ENCODE assay signal across 28 mouse cellular contexts in the genomic region with DNA sequence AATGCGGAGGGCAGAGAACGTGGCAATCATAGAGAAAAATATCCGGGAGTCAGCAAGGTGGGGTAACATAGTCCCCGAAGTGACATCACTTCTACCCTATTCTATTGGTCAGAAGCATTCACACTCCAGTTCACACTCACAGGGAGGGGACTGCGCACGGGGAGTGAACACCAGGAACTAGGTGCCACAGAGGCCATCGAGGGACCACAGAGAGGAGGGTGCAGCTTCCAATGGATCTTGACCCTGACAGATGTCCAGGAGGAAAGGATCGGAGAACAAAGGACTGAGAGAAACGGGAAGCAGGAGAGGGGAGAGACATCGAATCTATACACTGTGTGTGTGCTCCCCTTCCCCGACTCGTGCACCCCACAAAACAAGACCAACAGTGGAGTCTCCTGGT. TPM values are rescaled to one million over a fixed set of nuclear protein-coding genes. Genes with fewer than 3 reads are reported as not detected.
DNase-seq lines count a peak whose midpoint lies in the region; ATAC-seq lines count a peak whose summit lies in the region.
"Had no signal": no experiment of that assay in that cellular context is flagged by ENCODE, and none has a peak within 500 bp of the region (broad histone marks: within the 10 kb centered on the region; RNA-seq: fewer than 3 reads in every experiment).

No protein-coding gene starts in this region.

- H3K4me1 ChIP-seq in midbrain, embryonic 10.5 days, result peaks cover 37% of the 10 kb centered on the region
- H3K4me1 ChIP-seq in midbrain, embryonic 15.5 days, result peaks cover 28% of the 10 kb centered on the region
- H3K4me1 ChIP-seq in forebrain, embryonic 12.5 days, result peaks cover 39% of the 10 kb centered on the region
- peaks cover 39% of the 10 kb centered on the region for H3K4me1 ChIP-seq in limb, embryonic 10.5 days

- H3K9me3 ChIP-seq in midbrain, embryonic 10.5 days (replicated peaks), result peaks cover 13% of the 10 kb centered on the region
- H3K9me3 ChIP-seq in midbrain, embryonic 15.5 days, result no peaks in the 10 kb centered on the region
- H3K9me3 ChIP-seq in forebrain, embryonic 12.5 days, result 0 out of 2 replicates have a peak, but pooled peaks cover 3% of the 10 kb centered on the region
- H3K9me3 ChIP-seq in limb, embryonic 10.5 days (replicated peaks), result no peaks in the 10 kb centered on the region
- H3K9me3 ChIP-seq: intestine, embryonic 15.5 days; kidney, embryonic 15.5 days had no signal

- no peak overlapping the region for H3K4me3 ChIP-seq in midbrain, embryonic 10.5 days
- H3K4me3 ChIP-seq in midbrain, embryonic 15.5 days, result no peak overlapping the region
- H3K4me3 ChIP-seq in forebrain, embryonic 12.5 days (replicated peaks), result no peak overlapping the region
- no peak overlapping the region for H3K4me3 ChIP-seq in limb, embryonic 10.5 days
- H3K4me3 ChIP-seq: heart, adult 2 months; intestine, embryonic 15.5 days; kidney, embryonic 15.5 days; left cerebral cortex, adult 2 months; myocyte had no signal

- DNase-seq in cerebellum, adult 11-12 months, result peak; percentile 1
- DNase-seq in midbrain, embryonic 10.5 days (ENCODE audit: low spot score), result no peak
- DNase-seq in limb, embryonic 10.5 days (ENCODE audit: low spot score), result peak; percentile 28
- no peak for DNase-seq in right cerebral cortex, adult 18-20 months
- DNase-seq in cerebellum, postnatal 4 days (ENCODE audit: low spot score in 2 of 2), result no peak
- DNase-seq: adrenal gland, adult 8-10 months; cerebellum, adult 18-20 months; cerebellum, postnatal 25 days; heart, postnatal 4 days; kidney, postnatal 4 days; layer of hippocampus, adult 9-11 months; left cerebral cortex, postnatal 4 days; lung, embryonic 14.5 days; lung, postnatal 36 days; right cerebral cortex, postnatal 4 days; thymus, postnatal 25 days had no signal

- no peak for ATAC-seq in cerebellum, adult (ENCODE audit: insufficient number of reproducible peaks, low FRiP score, low TSS enrichment)
- no peak for ATAC-seq in midbrain, embryonic 15.5 days (replicated peaks)
- no peak for ATAC-seq in forebrain, embryonic 12.5 days (ENCODE audit: low FRiP score)
- ATAC-seq: Patski had no signal

- H3K9ac ChIP-seq in midbrain, embryonic 15.5 days, result no peak overlapping the region
- H3K9ac ChIP-seq in forebrain, embryonic 12.5 days, result peak overlapping the region; percentile 29
- H3K9ac ChIP-seq: intestine, embryonic 15.5 days; kidney, embryonic 15.5 days; lung, embryonic 14.5 days had no signal

- peak overlapping the region; percentile 52; the same call in 1 of the 2 replicates for H3K27ac ChIP-seq in midbrain, embryonic 10.5 days (replicated peaks)
- H3K27ac ChIP-seq in midbrain, embryonic 15.5 days, result no peak overlapping the region
- peak overlapping the region; percentile 87 for H3K27ac ChIP-seq in forebrain, embryonic 12.5 days
- no peak overlapping the region for H3K27ac ChIP-seq in limb, embryonic 10.5 days
- H3K27ac ChIP-seq: heart, adult 2 months; intestine, embryonic 15.5 days; kidney, embryonic 15.5 days; left cerebral cortex, adult 2 months had no signal

- WGBS in midbrain, embryonic 10.5 days, result 61% methylated on average over 12 of the region's 12 CpGs
- WGBS in midbrain, embryonic 15.5 days, result 49% methylated on average over 12 of the region's 12 CpGs
- WGBS in forebrain, embryonic 12.5 days, result 49% methylated on average over 12 of the region's 12 CpGs
- WGBS in limb, embryonic 10.5 days, result 62% methylated on average over 12 of the region's 12 CpGs

- H3K36me3 ChIP-seq in midbrain, embryonic 10.5 days, result no peaks in the 10 kb centered on the region
- H3K36me3 ChIP-seq in midbrain, embryonic 15.5 days (replicated peaks), result no peaks in the 10 kb centered on the region
- H3K36me3 ChIP-seq in forebrain, embryonic 12.5 days (replicated peaks), result no peaks in the 10 kb centered on the region
- H3K36me3 ChIP-seq in limb, embryonic 10.5 days, result no peaks in the 10 kb centered on the region
- H3K36me3 ChIP-seq: intestine, embryonic 15.5 days; kidney, embryonic 15.5 days had no signal

- peaks cover 65% of the 10 kb centered on the region for H3K27me3 ChIP-seq in midbrain, embryonic 10.5 days (ENCODE audit: low read depth, poor library complexity, severe bottlenecking)
- peaks cover 28% of the 10 kb centered on the region for H3K27me3 ChIP-seq in midbrain, embryonic 15.5 days (replicated peaks)
- H3K27me3 ChIP-seq in forebrain, embryonic 12.5 days, result peaks cover 42% of the 10 kb centered on the region
- peaks cover 66% of the 10 kb centered on the region for H3K27me3 ChIP-seq in limb, embryonic 10.5 days (ENCODE audit: low read depth, poor library complexity, severe bottlenecking)

- H3K4me2 ChIP-seq in midbrain, embryonic 15.5 days, result no peak overlapping the region
- H3K4me2 ChIP-seq in forebrain, embryonic 12.5 days, result no peak overlapping the region
- H3K4me2 ChIP-seq: intestine, embryonic 15.5 days had no signal

RNA-seq across cellular contexts. Expression of gene Znrf4, which starts 2.7 kb away (rescaled TPM):
- polyA plus RNA-seq in midbrain, embryonic 10.5 days (2016; fragmentation: Nextera tagmentation; extraction: Ambion mirVana), result not detected in 2 replicates
- not detected in 2 replicates for polyA plus RNA-seq in midbrain, embryonic 15.5 days (2015; fragmentation: Nextera tagmentation; extraction: Ambion mirVana)
- polyA plus RNA-seq in forebrain, embryonic 12.5 days (2016; fragmentation: Nextera tagmentation; extraction: Ambion mirVana), result not detected in 2 replicates
- not detected in 2 replicates for polyA plus RNA-seq in limb, embryonic 10.5 days (2016; fragmentation: Nextera tagmentation; extraction: Ambion mirVana)
- polyA plus RNA-seq: frontal cortex, adult 2 months; heart, embryonic 14.5 days; intestine, embryonic 15.5 days; kidney, embryonic 15.5 days; liver, adult 2 months; lung, embryonic 14.5 days; myocyte; Patski had no signal

RNA-seq across cellular contexts. Expression of gene Ptprs, which starts 38.6 kb away (rescaled TPM):
- polyA plus RNA-seq in midbrain, embryonic 10.5 days (2016; fragmentation: Nextera tagmentation; extraction: Ambion mirVana), result 89.7 and 131 TPM in 2 replicates
- 339 and 349 TPM in 2 replicates for polyA plus RNA-seq in midbrain, embryonic 15.5 days (2015; fragmentation: Nextera tagmentation; extraction: Ambion mirVana)
- 330 and 331 TPM in 2 replicates for polyA plus RNA-seq in forebrain, embryonic 12.5 days (2016; fragmentation: Nextera tagmentation; extraction: Ambion mirVana)
- polyA plus RNA-seq in limb, embryonic 10.5 days (2016; fragmentation: Nextera tagmentation; extraction: Ambion mirVana), result 69.5 and 83.2 TPM in 2 replicates

RNA-seq across cellular contexts. Expression of gene Gm20219, which starts 39.3 kb away (rescaled TPM):
- polyA plus RNA-seq in midbrain, embryonic 10.5 days (2016; fragmentation: Nextera tagmentation; extraction: Ambion mirVana), result 0.80 and 0.89 TPM in 2 replicates
- 1.4 and 2.0 TPM in 2 replicates for polyA plus RNA-seq in midbrain, embryonic 15.5 days (2015; fragmentation: Nextera tagmentation; extraction: Ambion mirVana)
- polyA plus RNA-seq in forebrain, embryonic 12.5 days (2016; fragmentation: Nextera tagmentation; extraction: Ambion mirVana), result 0.87 and 1.4 TPM in 2 replicates
- polyA plus RNA-seq in limb, embryonic 10.5 days (2016; fragmentation: Nextera tagmentation; extraction: Ambion mirVana), result 0.58 and 1.3 TPM in 2 replicates

Comparison
In these comparisons a context has a peak if more than half of its experiments do, and no peak if none do; other contexts are left out.
1. DNase-seq: peak in cerebellum, adult 11-12 months (single experiment) and limb, embryonic 10.5 days (single experiment); none in midbrain, embryonic 10.5 days (single experiment), right cerebral cortex, adult 18-20 months (single experiment) and cerebellum, postnatal 4 days (0 of 2).
2. H3K27ac ChIP-seq: peak in midbrain, embryonic 10.5 days (single experiment) and forebrain, embryonic 12.5 days (single experiment); none in midbrain, embryonic 15.5 days (single experiment) and limb, embryonic 10.5 days (single experiment).